ENCODE assay signal across 14 mouse cellular contexts in the genomic region with DNA sequence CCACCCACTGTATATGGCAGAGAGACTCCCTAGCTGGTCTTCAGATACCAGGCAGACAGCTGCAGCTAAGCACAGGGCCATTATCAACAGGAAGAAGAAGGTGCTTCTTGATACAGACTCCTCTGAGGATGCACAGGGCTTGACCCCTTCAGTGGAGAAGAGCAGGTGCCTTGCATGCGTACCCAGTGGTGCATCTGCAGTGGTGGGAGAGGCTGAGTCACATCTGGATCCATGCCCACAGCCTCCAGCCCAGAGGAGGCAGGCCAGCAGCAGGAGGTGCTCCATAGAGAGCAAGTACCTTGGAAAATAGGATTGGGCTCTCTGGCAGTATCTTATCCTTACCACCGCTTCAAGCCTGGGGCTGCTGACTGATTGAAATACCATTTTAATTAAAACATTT. TPM values are rescaled to one million over a fixed set of nuclear protein-coding genes. Genes with fewer than 3 reads are reported as not detected.
"Had no signal": no experiment of that assay in that cellular context is flagged by ENCODE, and none has a peak within 500 bp of the region (broad histone marks: within the 10 kb centered on the region; RNA-seq: fewer than 3 reads in every experiment).

No protein-coding gene starts in this region.

- H3K36me3 ChIP-seq: limb, embryonic 10.5 days; liver, embryonic 13.5 days; neural tube, embryonic 15.5 days had no signal

- H3K4me1 ChIP-seq: limb, embryonic 10.5 days; liver, embryonic 13.5 days; neural tube, embryonic 15.5 days had no signal

- ATAC-seq: liver, postnatal 0 days had no signal

- H3K4me3 ChIP-seq: layer of hippocampus, adult 2 months; limb, embryonic 10.5 days; liver, embryonic 13.5 days; myocyte; neural tube, embryonic 15.5 days had no signal

- H3K27ac ChIP-seq: limb, embryonic 10.5 days; liver, embryonic 13.5 days; neural tube, embryonic 15.5 days had no signal

- DNase-seq: kidney, adult 18-20 months; kidney, postnatal 10 days; kidney, postnatal 4 days; liver, embryonic 13.5 days; liver, postnatal 0 days; midbrain, embryonic 14.5 days; right cerebral cortex, postnatal 4 days; spleen, adult 18-20 months; thymus, adult 18-20 months; thymus, postnatal 14 days had no signal

- H3K27me3 ChIP-seq: liver, embryonic 13.5 days; neural tube, embryonic 15.5 days had no signal

- H3K9ac ChIP-seq: liver, embryonic 13.5 days; liver, postnatal 0 days; neural tube, embryonic 15.5 days had no signal

- H3K9me3 ChIP-seq: limb, embryonic 10.5 days; liver, embryonic 13.5 days; neural tube, embryonic 15.5 days had no signal

- H3K4me2 ChIP-seq: liver, embryonic 13.5 days; neural tube, embryonic 15.5 days had no signal

RNA-seq across cellular contexts. Expression of a gene that starts 41.9 kb away (rescaled TPM):
- polyA plus RNA-seq: liver, postnatal 0 days had no signal
